Mouse (Mus musculus): ENCODE measurements around the gene Myo15. TPM values are rescaled to one million over a fixed set of nuclear protein-coding genes. Genes with fewer than 3 reads are reported as not detected.
"Not testable (repeated sequence)": the region's sequence is repeated elsewhere in the genome, so short reads cannot be mapped to it uniquely, and the experiment has no call there.

The Myo15 gene
- total RNA-seq, 2 experiments from 2014 or later: 0.04 TPM; not detected in 1

- intact Hi-C loops (cut with DNase I; ENCODE audit: low total_unique reads): no loop called here
- DNase-seq: peak; percentile 64
Observed at GRCm38 (mm10) chr11:60540002-60540610, 71.0 kb downstream of the Myo15 start.

- intact Hi-C loops (cut with DNase I; ENCODE audit: low total_unique reads): no loop called here
- no peak for DNase-seq
Observed at GRCm38 (mm10) chr11:60540761-60541160, 71.6 kb downstream of the Myo15 start.

- no peak for DNase-seq
- intact Hi-C loops (cut with DNase I; ENCODE audit: low total_unique reads): no loop called here
Observed at GRCm38 (mm10) chr11:60541831-60542230, 72.7 kb downstream of the Myo15 start.

- intact Hi-C loops (cut with DNase I; ENCODE audit: low total_unique reads); DNase-seq: not testable (repeated sequence)
Observed at GRCm38 (mm10) chr11:60543211-60543610, 74.1 kb downstream of the Myo15 start.

GRCm38 (mm10) chr11:60545433-60545832 lies 76.3 kb downstream of the Myo15 start:
- no peak for DNase-seq
- intact Hi-C loops (cut with DNase I; ENCODE audit: low total_unique reads): no loop called here

GRCm38 (mm10) chr11:60548112-60548511 lies 79.0 kb downstream of the Myo15 start:
- intact Hi-C loops (cut with DNase I; ENCODE audit: low total_unique reads): no loop called here
- no peak for DNase-seq

- DNase-seq: no peak
- intact Hi-C loops (cut with DNase I; ENCODE audit: low total_unique reads): no loop called here
Observed at GRCm38 (mm10) chr11:60553091-60553490, 84.0 kb downstream of the Myo15 start.

GRCm38 (mm10) chr11:60557675-60558074 lies 88.5 kb downstream of the Myo15 start:
- DNase-seq: no peak
- intact Hi-C loops (cut with DNase I; ENCODE audit: low total_unique reads): no loop called here

GRCm38 (mm10) chr11:60559342-60559741 lies 90.2 kb downstream of the Myo15 start:
- peak; percentile 62 for DNase-seq
- intact Hi-C loops (cut with DNase I; ENCODE audit: low total_unique reads): no loop called here

- intact Hi-C loops (cut with DNase I; ENCODE audit: low total_unique reads); DNase-seq: not testable (repeated sequence)
Observed at GRCm38 (mm10) chr11:60574006-60574405, 104.9 kb downstream of the Myo15 start.

Other genes with a start within 250 kb of the Myo15 start
- gene Srebf1, start 246.8 kb upstream of the Myo15 start, total RNA-seq (2021): 10 to 100 TPM; 20.9 to 24.5 TPM
- 10 to 100 TPM; 42.1 to 50.2 TPM for gene Tom1l2, start 116.4 kb upstream of the Myo15 start, total RNA-seq (2021)
- under 1 TPM; 0.86 TPM for gene Drc3, start 116.0 kb upstream of the Myo15 start, total RNA-seq (2021)
- 10 to 100 TPM; 21.3 to 22.5 TPM for gene Gid4, start 52.2 kb upstream of the Myo15 start, total RNA-seq (2021)
- 10 to 100 TPM; 25.3 to 30.4 TPM for gene Atpaf2, start 50.9 kb upstream of the Myo15 start, total RNA-seq (2021)
- 10 to 100 TPM; 23.7 to 28.5 TPM for gene Drg2, start 14.7 kb upstream of the Myo15 start, total RNA-seq (2021)
- gene Alkbh5, start 67.0 kb downstream of the Myo15 start, total RNA-seq (2021): 10 to 100 TPM; 72.1 TPM
- gene Llgl1, start 230.4 kb downstream of the Myo15 start, total RNA-seq (2021): 10 to 100 TPM; 12.1 to 14.5 TPM